Mouse (Mus musculus) thymus, postnatal 0 days (tissue): ENCODE measurements around the gene Rnf150. TPM values are rescaled to one million over a fixed set of nuclear protein-coding genes. Genes with fewer than 3 reads are reported as not detected.

Experiments
- DNase-seq: peaks from one replicate; pipeline ENCODE4 v3.0.0-alpha.2; 2015; ENCODE audit warnings: low spot score
- polyA plus RNA-seq: library from polyadenylated mRNA; unstranded; fragments of >200 nt; fragmentation: Nextera tagmentation; extraction: Ambion mirVana; gene quantifications from 2 replicates; pipeline ENCODE4 v1.2.1, GENCODE M21; 2015

The Rnf150 gene
- polyA plus RNA-seq, 1 experiment from 2014 or later, result 0.33 TPM

GRCm38 (mm10) chr8:83140701-83141111 is 277.6 kb downstream of the Rnf150 start:
- DNase-seq, result no peak

Other genes starting within 250 kb of the Rnf150 start
- 88.2 and 89.1 TPM in 2 replicates for gene Zfp330, start 89.2 kb upstream of the Rnf150 start, polyA plus RNA-seq